Mouse (Mus musculus) frontal cortex, postnatal 25 days (tissue): Measurements from ENCODE around the gene Lmod2.

Experiments
- DNase-seq, 2 experiments: peaks; one replicate each; pipeline ENCODE4 v3.0.0; 2022; ENCODE audit warnings: low spot score in 2 of 2

Lmod2 gene

GRCm38 (mm10) chr6:24642161-24642560, 44.6 kb downstream of the Lmod2 start:
- no peak for DNase-seq

GRCm38 (mm10) chr6:24642960-24643359, 45.4 kb downstream of the Lmod2 start:
- no peak for DNase-seq

- no peak for DNase-seq
Observed at GRCm38 (mm10) chr6:24645346-24646053, 47.9 kb downstream of the Lmod2 start.

- no peak for DNase-seq
Observed at GRCm38 (mm10) chr6:24647103-24647691, 49.6 kb downstream of the Lmod2 start.

- DNase-seq: no peak
Observed at GRCm38 (mm10) chr6:24648403-24648802, 50.8 kb downstream of the Lmod2 start.

- no peak for DNase-seq
Observed at GRCm38 (mm10) chr6:24650719-24651118, 53.2 kb downstream of the Lmod2 start.

GRCm38 (mm10) chr6:24651538-24651937, 54.0 kb downstream of the Lmod2 start:
- no peak for DNase-seq
